Mouse (Mus musculus) lung, embryonic 15.5 days (tissue): ENCODE results near the gene Brf1. TPM values are rescaled to one million over a fixed set of nuclear protein-coding genes. Genes with fewer than 3 reads are reported as not detected.

Experiments
- ATAC-seq: fragments of 200-750 bp; cut with Nextera tagmentation; 2 replicates; pipeline ENCODE4 v1.8.0; 2017; ENCODE audit warnings: moderate number of reproducible peaks, borderline replicate concordance; ENCODE audit not compliant: low FRiP score, low TSS enrichment; ENCODE audit errors: extremely low read depth
- H3K27ac ChIP-seq: fragments of 300-500 bp; sonication (generic); 2 replicates; pipeline ENCODE4 v1.5.1; 2015; ENCODE audit warnings: moderate library complexity, mild to moderate bottlenecking, inconsistent platforms
- H3K27me3 ChIP-seq: fragments of 300-500 bp; sonication (generic); 2 replicates; pipeline ENCODE4 v1.6.1; 2015; ENCODE audit warnings: inconsistent platforms
- H3K36me3 ChIP-seq: fragments of 300-500 bp; sonication (generic); 2 replicates; pipeline ENCODE4 v1.6.1; 2015; ENCODE audit warnings: inconsistent platforms
- H3K4me1 ChIP-seq: fragments of 300-500 bp; sonication (generic); 2 replicates; pipeline ENCODE4 v1.6.1; 2015; ENCODE audit warnings: inconsistent platforms
- H3K4me2 ChIP-seq: fragments of 300-500 bp; sonication (generic); 2 replicates; pipeline ENCODE4 v1.6.1; 2015; ENCODE audit warnings: inconsistent platforms, mild to moderate bottlenecking, moderate library complexity
- H3K4me3 ChIP-seq: fragments of 300-500 bp; sonication (generic); 2 replicates; pipeline ENCODE4 v1.5.1; 2015; ENCODE audit warnings: mild to moderate bottlenecking, inconsistent platforms
- H3K9ac ChIP-seq: fragments of 300-500 bp; sonication (generic); 2 replicates; pipeline ENCODE4 v1.6.1; 2015; ENCODE audit warnings: inconsistent platforms
- H3K9me3 ChIP-seq: fragments of 300-500 bp; sonication (generic); 2 replicates; pipeline ENCODE4 v1.6.1; 2016; ENCODE audit warnings: inconsistent platforms
- WGBS: fragments of 180-500 bp; shearing (Covaris S2); methylation state at CpG from one replicate; pipeline ENCODE4 v1.1.7; 2015; 5-methylcytosine and 5-hydroxymethylcytosine counted together
- polyA plus RNA-seq: library from polyadenylated mRNA; unstranded; fragments of >200 nt; fragmentation: Nextera tagmentation; extraction: Ambion mirVana; gene quantifications from 2 replicates; pipeline ENCODE4 v1.2.1, GENCODE M21; 2015

The Brf1 gene
- polyA plus RNA-seq = 56.1 and 63.3 TPM in 2 replicates

GRCm38 (mm10) chr12:113000294-113001132 is at the start of gene Brf1:
Gene Brf1 (minus strand): TSS chr12:113000704.
- Histone ChIP-seq H3K4me2 (peak within 1 kb of the TSS; percentile 64), H3K27me3 (no peaks in the 10 kb centered on the region), H3K36me3 (0 out of 2 replicates have a peak, but pooled peaks cover 2% of the 10 kb centered on the region), H3K9ac (peak within 1 kb of the TSS; percentile 95), H3K4me1 (peaks cover 24% of the 10 kb centered on the region), H3K4me3 (peak within 1 kb of the TSS; percentile 87), H3K27ac (peak within 1 kb of the TSS; percentile 96), H3K9me3 (no peaks in the 10 kb centered on the region)
- WGBS = under 1% methylated on average over 84 of the region's 96 CpGs
- peak; percentile 97 for ATAC-seq

GRCm38 (mm10) chr12:113049836-113050235 is 49.3 kb upstream of the Brf1 start:
- ATAC-seq = no peak
- no peak overlapping the region for H3K4me2 ChIP-seq
- peaks cover 34% of the 10 kb centered on the region; the same call in 1 of the 2 replicates for H3K36me3 ChIP-seq
- no peak overlapping the region for H3K27ac ChIP-seq
- H3K27me3 ChIP-seq = no peaks in the 10 kb centered on the region
- no peak overlapping the region for H3K9ac ChIP-seq
- no peak overlapping the region for H3K4me3 ChIP-seq
- H3K9me3 ChIP-seq = no peaks in the 10 kb centered on the region
- 80% methylated on average over 9 of the region's 9 CpGs for WGBS
- H3K4me1 ChIP-seq = peaks cover 10% of the 10 kb centered on the region

- ATAC-seq = no peak
- Histone ChIP-seq H3K4me2 (no peak overlapping the region), H3K9me3 (no peaks in the 10 kb centered on the region), H3K4me1 (peaks cover 10% of the 10 kb centered on the region), H3K4me3 (no peak overlapping the region), H3K27ac (no peak overlapping the region), H3K27me3 (no peaks in the 10 kb centered on the region), H3K9ac (no peak overlapping the region), H3K36me3 (peaks cover 22% of the 10 kb centered on the region; the same call in 1 of the 2 replicates)
- WGBS = 84% methylated on average over 5 of the region's 5 CpGs
Measured at GRCm38 (mm10) chr12:113048103-113048502, 47.6 kb upstream of the Brf1 start.

GRCm38 (mm10) chr12:113046861-113047260 is 46.4 kb upstream of the Brf1 start:
- WGBS = 78% methylated on average over 15 of the region's 15 CpGs
- H3K27ac ChIP-seq = no peak overlapping the region
- H3K4me1 ChIP-seq = peaks cover 10% of the 10 kb centered on the region
- no peak overlapping the region for H3K4me2 ChIP-seq
- H3K36me3 ChIP-seq = peaks cover 17% of the 10 kb centered on the region; the same call in 1 of the 2 replicates
- H3K27me3 ChIP-seq = no peaks in the 10 kb centered on the region
- no peak overlapping the region for H3K4me3 ChIP-seq
- H3K9me3 ChIP-seq = no peaks in the 10 kb centered on the region
- H3K9ac ChIP-seq = no peak overlapping the region
- ATAC-seq = no peak

- H3K36me3 ChIP-seq = peaks cover 13% of the 10 kb centered on the region; the same call in 1 of the 2 replicates
- H3K4me1 ChIP-seq = peaks cover 11% of the 10 kb centered on the region
- H3K27ac ChIP-seq = no peak overlapping the region
- H3K4me3 ChIP-seq = no peak overlapping the region
- no peak overlapping the region for H3K4me2 ChIP-seq
- no peak overlapping the region for H3K9ac ChIP-seq
- ATAC-seq = no peak
- H3K9me3 ChIP-seq = no peaks in the 10 kb centered on the region
- H3K27me3 ChIP-seq = no peaks in the 10 kb centered on the region
- 73% methylated on average over 3 of the region's 3 CpGs for WGBS
Measured at GRCm38 (mm10) chr12:113044916-113045677, 44.6 kb upstream of the Brf1 start.

GRCm38 (mm10) chr12:113042543-113042942 is 42.0 kb upstream of the Brf1 start:
- Histone ChIP-seq H3K36me3 (0 out of 2 replicates have a peak, but pooled peaks cover 7% of the 10 kb centered on the region), H3K4me3 (no peak overlapping the region), H3K4me2 (no peak overlapping the region), H3K27me3 (no peaks in the 10 kb centered on the region), H3K27ac (no peak overlapping the region), H3K9me3 (no peaks in the 10 kb centered on the region), H3K4me1 (peaks cover 11% of the 10 kb centered on the region), H3K9ac (no peak overlapping the region)
- ATAC-seq = no peak
- WGBS = 76% methylated on average over 2 of the region's 2 CpGs

GRCm38 (mm10) chr12:113041481-113042439 is 41.3 kb upstream of the Brf1 start:
- no peak overlapping the region for H3K9ac ChIP-seq
- 53% methylated on average over 15 of the region's 15 CpGs for WGBS
- ATAC-seq = no peak

GRCm38 (mm10) chr12:113038414-113038813 is 37.9 kb upstream of the Brf1 start:
- Histone ChIP-seq H3K4me2 (no peak overlapping the region), H3K4me1 (peaks cover 11% of the 10 kb centered on the region), H3K4me3 (no peak overlapping the region), H3K9ac (no peak overlapping the region), H3K27me3 (no peaks in the 10 kb centered on the region), H3K36me3 (no peaks in the 10 kb centered on the region), H3K9me3 (no peaks in the 10 kb centered on the region), H3K27ac (no peak overlapping the region)
- ATAC-seq = no peak
- 77% methylated on average over 4 of the region's 4 CpGs for WGBS

More at GRCm38 (mm10) chr12:113041481-113042439, 41.3 kb upstream of the Brf1 start:
- no peak overlapping the region for H3K27ac ChIP-seq
- H3K27me3 ChIP-seq = no peaks in the 10 kb centered on the region
- H3K9me3 ChIP-seq = no peaks in the 10 kb centered on the region
- H3K4me2 ChIP-seq = no peak overlapping the region
- no peak overlapping the region for H3K4me3 ChIP-seq
- peaks cover 11% of the 10 kb centered on the region for H3K4me1 ChIP-seq
- 0 out of 2 replicates have a peak, but pooled peaks cover 7% of the 10 kb centered on the region for H3K36me3 ChIP-seq

GRCm38 (mm10) chr12:113036996-113037395 is 36.5 kb upstream of the Brf1 start:
- Histone ChIP-seq H3K36me3 (no peaks in the 10 kb centered on the region), H3K9me3 (no peaks in the 10 kb centered on the region), H3K27ac (no peak overlapping the region), H3K4me2 (no peak overlapping the region), H3K4me3 (no peak overlapping the region), H3K9ac (no peak overlapping the region), H3K4me1 (peaks cover 11% of the 10 kb centered on the region), H3K27me3 (no peaks in the 10 kb centered on the region)
- no peak for ATAC-seq
- 79% methylated on average over 4 of the region's 4 CpGs for WGBS

- no peak for ATAC-seq
- no peak overlapping the region for H3K9ac ChIP-seq
- H3K9me3 ChIP-seq = no peaks in the 10 kb centered on the region
- no peak overlapping the region for H3K27ac ChIP-seq
- no peaks in the 10 kb centered on the region for H3K36me3 ChIP-seq
- no peak overlapping the region for H3K4me3 ChIP-seq
- no peaks in the 10 kb centered on the region for H3K4me1 ChIP-seq
- no peak overlapping the region for H3K4me2 ChIP-seq
- 59% methylated on average over 2 of the region's 2 CpGs for WGBS
- H3K27me3 ChIP-seq = no peaks in the 10 kb centered on the region
Measured at GRCm38 (mm10) chr12:113035093-113035492, 34.6 kb upstream of the Brf1 start.
